Mouse (Mus musculus) embryo, embryonic 11.5 days (tissue): ENCODE data around the gene Tuft1.
A peak's percentile ranks its signal among the peaks of the same experiment; 100 is the strongest.

Experiments
- DNase-seq: peaks from one replicate; pipeline ENCODE4 v3.0.0-alpha.2; 2012; ENCODE audit warnings: low read depth, low spot score

Gene Tuft1

GRCm38 (mm10) chr3:94597224-94597779, 61.4 kb downstream of the Tuft1 start:
- no peak for DNase-seq

GRCm38 (mm10) chr3:94595871-94596287, 62.8 kb downstream of the Tuft1 start:
- DNase-seq, result no peak

- no peak for DNase-seq
Measured at GRCm38 (mm10) chr3:94591066-94591465, 67.6 kb downstream of the Tuft1 start.

- no peak for DNase-seq
Measured at GRCm38 (mm10) chr3:94587962-94588361, 70.7 kb downstream of the Tuft1 start.

GRCm38 (mm10) chr3:94582944-94583343, 75.7 kb downstream of the Tuft1 start:
- no peak for DNase-seq

GRCm38 (mm10) chr3:94582456-94582891, 76.2 kb downstream of the Tuft1 start, which contains the start of gene Snx27:
Gene Snx27, minus strand, starts transcription at chr3:94582716.
- DNase-seq, result peak; percentile 90

- peak; percentile 26 for DNase-seq
Measured at GRCm38 (mm10) chr3:94581793-94582455, 76.7 kb downstream of the Tuft1 start.

GRCm38 (mm10) chr3:94581138-94581780, 77.4 kb downstream of the Tuft1 start:
- no peak for DNase-seq

- DNase-seq, result no peak
Measured at GRCm38 (mm10) chr3:94574506-94574905, 84.2 kb downstream of the Tuft1 start.

GRCm38 (mm10) chr3:94567242-94567641, 91.4 kb downstream of the Tuft1 start:
- no peak for DNase-seq

GRCm38 (mm10) chr3:94565557-94565956, 93.1 kb downstream of the Tuft1 start:
- DNase-seq, result no peak

- no peak for DNase-seq
Measured at GRCm38 (mm10) chr3:94565127-94565526, 93.5 kb downstream of the Tuft1 start.

GRCm38 (mm10) chr3:94564356-94565010, 94.2 kb downstream of the Tuft1 start:
- DNase-seq, result no peak

GRCm38 (mm10) chr3:94563163-94563562, 95.5 kb downstream of the Tuft1 start:
- DNase-seq, result no peak
